Mouse (Mus musculus): ENCODE results near the gene Setd7. TPM values are rescaled to one million over a fixed set of nuclear protein-coding genes. Genes with fewer than 3 reads are reported as not detected.
A peak's percentile ranks its signal among the peaks of the same experiment; 100 is the strongest.

Setd7 gene
- total and polyA plus RNA-seq, 2 experiments from 2014 or later, result 2.5 to 20.6 TPM

GRCm38 (mm10) chr3:51481059-51481458, 79.6 kb downstream of the Setd7 start:
- peaks cover 7% of the 10 kb centered on the region; the same call in 1 of the 2 replicates for H3K4me1 ChIP-seq (ENCODE audit: insufficient read depth, low read length)
- H3K27me3 ChIP-seq (ENCODE audit: insufficient read depth, low read length), result no peaks in the 10 kb centered on the region
- H3K9me3 ChIP-seq (ENCODE audit: low read length), result no peaks in the 10 kb centered on the region
- peak; percentile 78 for DNase-seq (ENCODE audit: low spot score)
- TF ChIP-seq CTCF (IDR thresholded peaks at IDR 0.05; ENCODE audit: low read depth), result peak; percentile 82
- H3K27ac ChIP-seq, result no peak overlapping the region
- H3K4me2 ChIP-seq (ENCODE audit: low read depth, low read length), result no peak overlapping the region
- no peak overlapping the region for H3K9ac ChIP-seq (replicated peaks; ENCODE audit: low read length)
- no peak overlapping the region for H3K4me3 ChIP-seq (ENCODE audit: low read length)
- peaks cover 6% of the 10 kb centered on the region; the same call in 1 of the 2 replicates for H3K36me3 ChIP-seq (ENCODE audit: insufficient read depth, low read length)
- ATAC-seq, result no peak

- no peak for DNase-seq (ENCODE audit: low spot score)
- Histone ChIP-seq H3K27me3 (ENCODE audit: insufficient read depth, low read length) (no peaks in the 10 kb centered on the region), H3K9ac (replicated peaks; ENCODE audit: low read length) (no peak overlapping the region), H3K9me3 (ENCODE audit: low read length) (no peaks in the 10 kb centered on the region), H3K4me3 (ENCODE audit: low read length) (no peak overlapping the region), H3K4me2 (ENCODE audit: low read depth, low read length) (no peak overlapping the region), H3K4me1 (ENCODE audit: insufficient read depth, low read length) (no peaks in the 10 kb centered on the region), H3K36me3 (ENCODE audit: insufficient read depth, low read length) (peaks cover 8% of the 10 kb centered on the region; the same call in 1 of the 2 replicates), H3K27ac (no peak overlapping the region)
- 34% methylated on average over 2 of the region's 2 CpGs for WGBS
- TF ChIP-seq CTCF (IDR thresholded peaks at IDR 0.05; ENCODE audit: low read depth), result no peak
- ATAC-seq, result no peak
These were observed 80.8 kb downstream of the Setd7 start for GRCm38 (mm10) chr3:51479893-51480292.

- no peak for TF ChIP-seq CTCF (IDR thresholded peaks at IDR 0.05; ENCODE audit: low read depth)
- DNase-seq (ENCODE audit: low spot score) (no peak), ATAC-seq (no peak)
- Histone ChIP-seq H3K9ac (replicated peaks; ENCODE audit: low read length) (no peak overlapping the region), H3K4me2 (ENCODE audit: low read depth, low read length) (no peak overlapping the region), H3K27me3 (ENCODE audit: insufficient read depth, low read length) (no peaks in the 10 kb centered on the region), H3K4me1 (ENCODE audit: insufficient read depth, low read length) (no peaks in the 10 kb centered on the region), H3K4me3 (ENCODE audit: low read length) (no peak overlapping the region), H3K36me3 (ENCODE audit: insufficient read depth, low read length) (peaks cover 21% of the 10 kb centered on the region; the same call in 1 of the 2 replicates), H3K9me3 (ENCODE audit: low read length) (no peaks in the 10 kb centered on the region), H3K27ac (no peak overlapping the region)
- 79% methylated on average over 4 of the region's 4 CpGs for WGBS
These were observed 85.0 kb downstream of the Setd7 start for GRCm38 (mm10) chr3:51475706-51476105.

- Histone ChIP-seq H3K36me3 (ENCODE audit: insufficient read depth, low read length) (peaks cover 38% of the 10 kb centered on the region), H3K4me1 (ENCODE audit: insufficient read depth, low read length) (no peaks in the 10 kb centered on the region), H3K9ac (replicated peaks; ENCODE audit: low read length) (no peak overlapping the region), H3K4me3 (ENCODE audit: low read length) (no peak overlapping the region), H3K4me2 (ENCODE audit: low read depth, low read length) (no peak overlapping the region), H3K27me3 (ENCODE audit: insufficient read depth, low read length) (no peaks in the 10 kb centered on the region), H3K9me3 (ENCODE audit: low read length) (no peaks in the 10 kb centered on the region), H3K27ac (no peak overlapping the region)
- TF ChIP-seq CTCF (IDR thresholded peaks at IDR 0.05; ENCODE audit: low read depth), result no peak
- WGBS, result 96% methylated on average over 2 of the region's 2 CpGs
- ATAC-seq (no peak), DNase-seq (ENCODE audit: low spot score) (no peak)
These were observed 92.1 kb downstream of the Setd7 start for GRCm38 (mm10) chr3:51468530-51468929.

Other genes starting within 250 kb of the Setd7 start
- 47.8 and 56.2 TPM in 2 replicates for gene Elf2, start 220.2 kb downstream of the Setd7 start, total RNA-seq (2014; rRNA removed)
- gene Elf2, start 220.2 kb downstream of the Setd7 start, polyA plus RNA-seq (2015; fragmentation: Nextera tagmentation; extraction: Ambion mirVana), result 31.2 and 32.6 TPM in 2 replicates
- gene Mgarp, start 164.1 kb downstream of the Setd7 start, total RNA-seq (2014; rRNA removed), result 2.8 and 3.1 TPM in 2 replicates
- gene Mgarp, start 164.1 kb downstream of the Setd7 start, polyA plus RNA-seq (2015; fragmentation: Nextera tagmentation; extraction: Ambion mirVana), result 2.1 and 3.2 TPM in 2 replicates
- 33.4 and 35.0 TPM in 2 replicates for gene Ndufc1, start 151.9 kb downstream of the Setd7 start, total RNA-seq (2014; rRNA removed)
- 1,023 and 1,091 TPM in 2 replicates for gene Ndufc1, start 151.9 kb downstream of the Setd7 start, polyA plus RNA-seq (2015; fragmentation: Nextera tagmentation; extraction: Ambion mirVana)
- 20.4 and 22.5 TPM in 2 replicates for gene Naa15, start 145.7 kb downstream of the Setd7 start, total RNA-seq (2014; rRNA removed)
- gene Naa15, start 145.7 kb downstream of the Setd7 start, polyA plus RNA-seq (2015; fragmentation: Nextera tagmentation; extraction: Ambion mirVana), result 35.0 and 36.5 TPM in 2 replicates
- gene Rab33b, start 77.0 kb downstream of the Setd7 start, total RNA-seq (2014; rRNA removed), result 30.2 and 32.4 TPM in 2 replicates
- gene Rab33b, start 77.0 kb downstream of the Setd7 start, polyA plus RNA-seq (2015; fragmentation: Nextera tagmentation; extraction: Ambion mirVana), result 31.8 and 33.2 TPM in 2 replicates
- gene Mgst2, start 99.5 kb upstream of the Setd7 start, total RNA-seq (2014; rRNA removed), result not detected in 2 replicates
- gene Mgst2, start 99.5 kb upstream of the Setd7 start, polyA plus RNA-seq (2015; fragmentation: Nextera tagmentation; extraction: Ambion mirVana), result 1.0 and 1.6 TPM in 2 replicates

Measured in hindbrain, postnatal 0 days (tissue).